Comparison of ENCODE assay signal across 9 mouse cellular contexts in genomic region chr14:31337947-31338346, GRCm38 (mm10). TPM values are rescaled to one million over a fixed set of nuclear protein-coding genes. Genes with fewer than 3 reads are reported as not detected.
DNase-seq lines count a peak whose midpoint lies in the region; ATAC-seq and TF ChIP-seq lines count a peak whose summit lies in the region.
"Had no signal": no experiment of that assay in that cellular context is flagged by ENCODE, and none has a peak within 500 bp of the region (broad histone marks: within the 10 kb centered on the region; RNA-seq: fewer than 3 reads in every experiment).

No protein-coding gene starts in this region.

- no peak for DNase-seq in lung, postnatal 36 days
- DNase-seq in limb, embryonic 14.5 days (ENCODE audit: low spot score) = no peak
- DNase-seq in Muller cell, postnatal 12 days (ENCODE audit: inconsistent ontology term) = no peak
- no peak for DNase-seq in cerebellum, adult 11 months
- DNase-seq: adrenal gland, adult 2 months had no signal

- no peak overlapping the region for H3K27ac ChIP-seq in lung, embryonic 16.5 days (ENCODE audit: low read length)
- no peak overlapping the region for H3K27ac ChIP-seq in forebrain, embryonic 13.5 days
- H3K27ac ChIP-seq in limb, embryonic 14.5 days (replicated peaks; ENCODE audit: low read depth, low read length) = no peak overlapping the region
- H3K27ac ChIP-seq in small intestine, adult 2 months (ENCODE audit: insufficient read depth, low read depth, low read length) = no peak overlapping the region

- peaks cover 8% of the 10 kb centered on the region for H3K4me1 ChIP-seq in lung, embryonic 16.5 days (replicated peaks; ENCODE audit: control insufficient read depth, insufficient read depth, low read length)
- H3K4me1 ChIP-seq in forebrain, embryonic 13.5 days = peaks cover 18% of the 10 kb centered on the region
- H3K4me1 ChIP-seq in limb, embryonic 14.5 days (ENCODE audit: control insufficient read depth, insufficient read depth, low read length) = no peaks in the 10 kb centered on the region
- H3K4me1 ChIP-seq in small intestine, adult 2 months (ENCODE audit: control insufficient read depth, insufficient read depth, insufficient read length, low read length) = no peaks in the 10 kb centered on the region

- H3K36me3 ChIP-seq in lung, embryonic 16.5 days (ENCODE audit: control insufficient read depth, insufficient read depth, low read length) = peaks cover 4% of the 10 kb centered on the region; the same call in 1 of the 2 replicates
- H3K36me3 ChIP-seq in forebrain, embryonic 13.5 days (ENCODE audit: poor library complexity, severe bottlenecking) = peaks cover 18% of the 10 kb centered on the region
- peaks cover 5% of the 10 kb centered on the region; the same call in 1 of the 2 replicates for H3K36me3 ChIP-seq in limb, embryonic 14.5 days (ENCODE audit: control insufficient read depth, insufficient read depth, low read length)
- peaks cover 7% of the 10 kb centered on the region for H3K36me3 ChIP-seq in small intestine, adult 2 months (ENCODE audit: control insufficient read depth, insufficient read depth, low read length)

- no peak for TF ChIP-seq CTCF in small intestine, adult 2 months (IDR thresholded peaks at IDR 0.05; ENCODE audit: extremely low read depth, insufficient read length, insufficient replicate concordance, low read depth, low read length)

- peak overlapping the region; percentile 94 for H3K4me3 ChIP-seq in lung, embryonic 16.5 days (ENCODE audit: low read length)
- H3K4me3 ChIP-seq in forebrain, embryonic 13.5 days = peak overlapping the region; percentile 81
- H3K4me3 ChIP-seq in limb, embryonic 14.5 days (replicated peaks; ENCODE audit: low read length) = peak overlapping the region; percentile 85; the same call in 1 of the 2 replicates
- peak overlapping the region; percentile 35; the same call in 1 of the 2 replicates for H3K4me3 ChIP-seq in small intestine, adult 2 months (ENCODE audit: low read depth, low read length)

- ATAC-seq in lung, embryonic 16.5 days (ENCODE audit: low read depth) = no peak
- no peak for ATAC-seq in forebrain, embryonic 13.5 days
- no peak for ATAC-seq in limb, embryonic 14.5 days (ENCODE audit: low FRiP score, low read depth)
- ATAC-seq in megakaryocyte progenitor cell, adult 5-6 weeks (replicated peaks; ENCODE audit: poor library complexity) = no peak

- H3K4me2 ChIP-seq in lung, embryonic 16.5 days (ENCODE audit: low read depth, low read length) = peak overlapping the region; percentile 81
- H3K4me2 ChIP-seq in forebrain, embryonic 13.5 days = peak overlapping the region; percentile 71
- H3K4me2 ChIP-seq in limb, embryonic 14.5 days (replicated peaks; ENCODE audit: low read depth, low read length, severe bottlenecking) = peak overlapping the region; percentile 59; the same call in 1 of the 2 replicates

- H3K9me3 ChIP-seq in lung, embryonic 16.5 days (ENCODE audit: control insufficient read depth, low read length) = no peaks in the 10 kb centered on the region
- no peaks in the 10 kb centered on the region for H3K9me3 ChIP-seq in forebrain, embryonic 13.5 days (replicated peaks)
- no peaks in the 10 kb centered on the region for H3K9me3 ChIP-seq in limb, embryonic 14.5 days (ENCODE audit: control insufficient read depth, low read length)

- H3K27me3 ChIP-seq in lung, embryonic 16.5 days (ENCODE audit: control insufficient read depth, insufficient read depth, low read depth, low read length) = no peaks in the 10 kb centered on the region
- H3K27me3 ChIP-seq in forebrain, embryonic 13.5 days = no peaks in the 10 kb centered on the region
- no peaks in the 10 kb centered on the region for H3K27me3 ChIP-seq in limb, embryonic 14.5 days (ENCODE audit: control insufficient read depth, insufficient read depth, low read length)
- H3K27me3 ChIP-seq in small intestine, adult 2 months (ENCODE audit: control insufficient read depth, insufficient read depth, low read length) = no peaks in the 10 kb centered on the region

- no peak for TF ChIP-seq POLR2A in limb, embryonic 14.5 days (IDR thresholded peaks at IDR 0.05; ENCODE audit: borderline replicate concordance, extremely low read depth, insufficient read depth, insufficient read length)
- TF ChIP-seq POLR2A in small intestine, adult 2 months (IDR thresholded peaks at IDR 0.05; ENCODE audit: low read depth, low read length) = no peak

- no peak overlapping the region for H3K9ac ChIP-seq in lung, embryonic 16.5 days (ENCODE audit: low read length)
- peak overlapping the region; percentile 94; the same call in 1 of the 2 replicates for H3K9ac ChIP-seq in forebrain, embryonic 13.5 days
- 0 out of 2 replicates have a peak overlapping the region, but pooled peaks have one; percentile 9 for H3K9ac ChIP-seq in limb, embryonic 14.5 days (ENCODE audit: low read depth, low read length, severe bottlenecking)

RNA-seq across cellular contexts. Expression of gene Capn7, which starts 1.5 kb away (rescaled TPM):
- polyA plus RNA-seq in lung, embryonic 16.5 days (2015; fragmentation: Nextera tagmentation; extraction: Ambion mirVana) = 32.8 and 34.9 TPM in 2 replicates
- polyA plus RNA-seq in forebrain, embryonic 13.5 days (2015; fragmentation: Nextera tagmentation; extraction: Ambion mirVana) = 44.2 and 48.7 TPM in 2 replicates
- polyA plus RNA-seq in limb, embryonic 14.5 days (2012; rRNA removed) = 37.3 and 44.7 TPM in 2 replicates
- 44.1 and 45.6 TPM in 2 replicates for polyA plus RNA-seq in limb, embryonic 14.5 days (2014; fragmentation: Nextera tagmentation; extraction: Ambion mirVana)
- 3.3 and 5.8 TPM in 2 replicates for polyA plus RNA-seq in small intestine, adult 2 months (2012; rRNA removed)
- 56.8 and 59.6 TPM in 2 replicates for total RNA-seq in megakaryocyte progenitor cell, adult 5-6 weeks (2015)
- 52.7 and 62.3 TPM in 2 replicates for total RNA-seq in megakaryocyte progenitor cell, adult 5-6 weeks (2017)

RNA-seq across cellular contexts. Expression of gene Dnah1, which starts 14.3 kb away (rescaled TPM):
- polyA plus RNA-seq in lung, embryonic 16.5 days (2015; fragmentation: Nextera tagmentation; extraction: Ambion mirVana) = 2.5 and 2.7 TPM in 2 replicates
- 3.8 and 5.1 TPM in 2 replicates for polyA plus RNA-seq in forebrain, embryonic 13.5 days (2015; fragmentation: Nextera tagmentation; extraction: Ambion mirVana)
- 12.1 and 16.6 TPM in 2 replicates for polyA plus RNA-seq in limb, embryonic 14.5 days (2012; rRNA removed)
- 5.6 and 7.8 TPM in 2 replicates for polyA plus RNA-seq in limb, embryonic 14.5 days (2014; fragmentation: Nextera tagmentation; extraction: Ambion mirVana)
- polyA plus RNA-seq in small intestine, adult 2 months (2012; rRNA removed) = 0.08 TPM in 2 replicates
- total RNA-seq in megakaryocyte progenitor cell, adult 5-6 weeks (2015) = 0.12 and 0.27 TPM in 2 replicates
- total RNA-seq in megakaryocyte progenitor cell, adult 5-6 weeks (2017) = 0.04 and 0.07 TPM in 2 replicates

Comparison
In these comparisons a context has a peak if more than half of its experiments do, and no peak if none do; other contexts are left out.
1. H3K4me3 ChIP-seq: peak in every context shown above with its lines; median percentile 94 in lung, embryonic 16.5 days; 85 in limb, embryonic 14.5 days; 81 in forebrain, embryonic 13.5 days; 35 in small intestine, adult 2 months.